Mouse (Mus musculus) MEL (cell line): ENCODE data around the gene Slc3a2.

Experiments
- BHLHE40 ChIP-seq: IDR thresholded peaks from 2 replicates; pipeline ENCODE4 v1.6.1; 2012; ENCODE audit warnings: low read depth, mild to moderate bottlenecking, inconsistent platforms, low read length, improper control_type of control experiment, borderline replicate concordance
- CTCF ChIP-seq, 3 experiments: IDR thresholded peaks in 2 of 3; conservative IDR thresholded peaks in 1 of 3; 2 replicates each; pipeline ENCODE4 v1.5.1; 2011 to 2012; ENCODE audit warnings: low read length in 3 of 3, low read depth in 2 of 3, mild to moderate bottlenecking in 2 of 3, improper control_type of control experiment in 1 of 3, inconsistent platforms in 1 of 3, mixed read lengths in 1 of 3, moderate library complexity in 1 of 3; ENCODE audit not compliant: control insufficient read depth in 1 of 3, insufficient read depth in 1 of 3, poor library complexity in 1 of 3, severe bottlenecking in 1 of 3
- EP300 ChIP-seq, 2 experiments: IDR thresholded peaks; 2 replicates each; pipeline ENCODE4 v1.6.1; 2011; ENCODE audit warnings: improper control_type of control experiment in 2 of 2, low read length in 2 of 2, low read depth in 1 of 2, mild to moderate bottlenecking in 1 of 2
- GATA1 ChIP-seq: IDR thresholded peaks from 2 replicates; pipeline ENCODE4 v1.6.1; 2011; ENCODE audit warnings: low read depth, low read length, improper control_type of control experiment
- MAFK ChIP-seq: IDR thresholded peaks from 2 replicates; pipeline ENCODE4 v1.6.1; 2011; ENCODE audit warnings: low read depth, mild to moderate bottlenecking, low read length, improper control_type of control experiment, borderline replicate concordance
- MAZ ChIP-seq: IDR thresholded peaks from 2 replicates; pipeline ENCODE4 v1.6.1; 2012; ENCODE audit warnings: low read depth, mild to moderate bottlenecking, inconsistent platforms, low read length, improper control_type of control experiment
- POLR2A ChIP-seq, 2 experiments: IDR thresholded peaks; 2 replicates each; pipeline ENCODE4 v1.6.1; 2011 to 2012; ENCODE audit warnings: low read length in 2 of 2, mild to moderate bottlenecking in 2 of 2, control low read depth in 1 of 2, improper control_type of control experiment in 1 of 2, low read depth in 1 of 2, moderate library complexity in 1 of 2; ENCODE audit not compliant: control insufficient read depth in 1 of 2, insufficient read depth in 1 of 2, poor library complexity in 1 of 2
- RAD21 ChIP-seq: IDR thresholded peaks from 2 replicates; pipeline ENCODE4 v1.6.1; 2011; ENCODE audit warnings: mild to moderate bottlenecking, low read depth, low read length, improper control_type of control experiment
- TAL1 ChIP-seq: IDR thresholded peaks from 2 replicates; pipeline ENCODE4 v1.6.1; 2012; ENCODE audit warnings: mild to moderate bottlenecking, inconsistent platforms, low read length, moderate library complexity, mixed read lengths
- TBP ChIP-seq: IDR thresholded peaks from 2 replicates; pipeline ENCODE4 v1.8.0; 2011; ENCODE audit warnings: low read depth, low read length, improper control_type of control experiment
- TCF12 ChIP-seq: IDR thresholded peaks from 2 replicates; pipeline ENCODE4 v1.6.1; 2014; ENCODE audit warnings: low read depth, mild to moderate bottlenecking, inconsistent platforms, low read length, improper control_type of control experiment, moderate library complexity

DNA sequence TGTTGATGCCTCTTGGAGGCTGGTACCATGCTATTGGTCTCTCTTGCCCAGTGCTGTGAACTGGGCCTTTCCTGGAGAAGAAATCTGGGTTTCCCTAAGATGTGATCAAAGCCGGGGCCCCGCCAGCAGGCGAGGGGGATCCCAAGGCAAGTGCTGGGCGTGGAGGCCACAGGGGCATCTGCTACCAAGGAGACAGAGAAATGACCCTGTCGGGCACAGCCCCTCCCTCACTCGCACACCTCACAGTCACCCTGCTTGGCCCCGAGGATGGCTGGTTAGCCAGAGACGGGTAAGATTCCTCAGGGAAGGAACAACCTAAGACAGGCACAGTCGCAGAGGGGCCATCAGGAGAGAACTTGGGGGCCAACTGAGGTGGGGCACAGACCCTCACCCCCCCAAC lies 42.4 kb upstream of the Slc3a2 start:
- TF ChIP-seq POLR2A (IDR thresholded peaks at IDR 0.05; ENCODE audit: control insufficient read depth in 1 of 2, insufficient read depth in 1 of 2, low read depth in 1 of 2, low read length in 2 of 2, poor library complexity in 1 of 2) (no peak), CTCF (IDR thresholded peaks at IDR 0.05 in 2 of 3, conservative IDR thresholded peaks at IDR 0.05 in 1 of 3; ENCODE audit: control insufficient read depth in 1 of 3, insufficient read depth in 1 of 3, low read depth in 2 of 3, low read length in 3 of 3, poor library complexity in 1 of 3, severe bottlenecking in 1 of 3) (no peak), EP300 (IDR thresholded peaks at IDR 0.05; ENCODE audit: low read depth in 1 of 2, low read length in 2 of 2) (no peak), MAFK (no peak), BHLHE40 (no peak), GATA1 (no peak), TBP (no peak), MAZ (no peak), RAD21 (no peak), TAL1 (no peak), TCF12 (no peak)
